Mouse (Mus musculus): ENCODE results near the gene Ensa. TPM values are rescaled to one million over a fixed set of nuclear protein-coding genes. Genes with fewer than 3 reads are reported as not detected.

Gene Ensa
- polyA plus RNA-seq, 1 experiment from 2014 or later: 97.2 TPM

DNA sequence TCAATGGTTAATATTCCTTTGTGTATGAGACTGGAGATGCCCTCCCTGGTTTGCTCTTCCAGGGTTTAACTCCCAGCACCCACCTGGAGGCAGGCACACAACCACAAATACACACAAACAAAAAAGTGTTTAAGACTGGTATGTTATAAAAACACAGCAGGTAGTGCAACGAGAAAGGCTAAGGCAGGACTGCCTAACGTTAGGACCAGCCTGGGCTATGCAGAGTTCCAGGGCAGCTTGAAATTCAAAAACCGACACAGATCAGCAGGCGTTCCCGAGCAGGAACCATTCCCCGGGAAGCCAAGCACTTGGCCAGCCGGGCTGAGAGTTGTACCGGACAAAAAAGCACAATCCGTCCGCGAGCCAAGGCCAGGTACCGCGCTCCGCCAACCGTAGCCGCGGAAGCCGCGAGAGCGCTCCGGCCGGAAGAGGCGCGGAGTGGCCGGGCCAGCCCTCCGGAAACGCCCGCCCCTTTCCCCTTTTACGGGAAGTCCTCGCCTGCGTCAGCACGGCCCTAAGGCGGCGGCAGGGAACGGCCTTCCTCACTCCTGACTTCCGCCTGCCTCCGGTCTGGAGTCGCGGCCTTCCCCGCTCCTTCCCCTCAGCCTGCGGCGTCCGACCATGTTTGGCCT lies 33.6 kb downstream of the Ensa start, which contains the start of gene Mcl1:
TSS of gene Mcl1 (plus strand) at position 553 of the 632 bp plus-strand sequence.
- DNase-seq (ENCODE audit: low spot score): peak; percentile 97
- WGBS: under 1% methylated on average over 40 of the region's 43 CpGs
- Histone ChIP-seq H3K4me2 (ENCODE audit: low read length) (peak within 1 kb of the TSS; percentile 84), H3K27ac (ENCODE audit: low read depth, low read length) (peak within 1 kb of the TSS; percentile 97), H3K27me3 (replicated peaks; ENCODE audit: control insufficient read depth, insufficient read depth, low read length) (no peaks in the 10 kb centered on the region), H3K4me3 (ENCODE audit: low read depth, low read length) (peak within 1 kb of the TSS; percentile 99), H3K4me1 (ENCODE audit: control insufficient read depth, insufficient read depth, low read length) (peaks cover 25% of the 10 kb centered on the region), H3K36me3 (ENCODE audit: control insufficient read depth, insufficient read depth, low read length) (peaks cover 30% of the 10 kb centered on the region), H3K9me3 (replicated peaks; ENCODE audit: control insufficient read depth, low read length) (no peaks in the 10 kb centered on the region), H3K9ac (ENCODE audit: low read length) (peak within 1 kb of the TSS; percentile 99)
- ATAC-seq: peak; percentile 98

DNA sequence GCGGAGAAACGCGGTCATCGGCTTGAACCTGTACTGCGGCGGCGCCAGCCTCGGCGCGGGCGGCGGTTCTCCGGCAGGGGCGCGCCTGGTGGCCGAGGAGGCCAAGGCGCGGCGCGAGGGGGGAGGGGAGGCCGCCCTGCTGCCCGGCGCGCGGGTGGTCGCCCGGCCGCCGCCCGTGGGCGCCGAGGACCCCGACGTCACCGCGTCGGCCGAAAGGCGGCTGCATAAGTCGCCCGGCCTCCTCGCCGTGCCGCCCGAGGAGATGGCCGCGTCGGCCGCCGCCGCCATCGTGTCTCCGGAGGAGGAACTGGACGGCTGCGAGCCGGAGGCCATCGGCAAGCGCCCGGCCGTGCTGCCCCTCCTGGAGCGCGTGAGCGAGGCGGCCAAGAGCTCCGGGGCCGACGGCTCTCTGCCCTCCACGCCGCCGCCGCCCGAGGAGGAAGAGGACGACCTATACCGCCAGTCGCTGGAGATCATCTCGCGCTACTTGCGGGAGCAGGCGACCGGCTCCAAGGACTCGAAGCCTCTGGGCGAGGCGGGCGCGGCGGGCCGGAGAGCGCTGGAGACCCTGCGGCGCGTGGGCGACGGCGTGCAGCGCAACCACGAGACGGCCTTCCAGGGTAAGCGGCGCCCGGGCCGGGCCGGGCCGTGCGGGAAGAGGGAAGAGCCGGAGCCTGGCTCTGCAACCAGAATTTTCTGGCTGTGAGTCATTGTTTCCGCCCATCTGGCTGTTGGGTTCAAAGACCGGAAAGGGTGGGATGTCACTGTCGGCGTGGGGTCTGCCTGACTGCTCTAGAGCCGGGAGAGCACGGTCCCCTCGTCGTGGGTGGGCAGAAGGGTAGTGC lies 34.3 kb downstream of the Ensa start:
- under 1% methylated on average over 90 of the region's 113 CpGs for WGBS
- Histone ChIP-seq H3K36me3 (ENCODE audit: control insufficient read depth, insufficient read depth, low read length) (peaks cover 37% of the 10 kb centered on the region), H3K9me3 (replicated peaks; ENCODE audit: control insufficient read depth, low read length) (no peaks in the 10 kb centered on the region), H3K4me1 (ENCODE audit: control insufficient read depth, insufficient read depth, low read length) (peaks cover 25% of the 10 kb centered on the region), H3K27me3 (replicated peaks; ENCODE audit: control insufficient read depth, insufficient read depth, low read length) (no peaks in the 10 kb centered on the region), H3K4me2 (ENCODE audit: low read length) (peak overlapping the region; percentile 84), H3K9ac (ENCODE audit: low read length) (peak overlapping the region; percentile 99), H3K4me3 (ENCODE audit: low read depth, low read length) (peak overlapping the region; percentile 99), H3K27ac (ENCODE audit: low read depth, low read length) (peak overlapping the region; percentile 97)
- peak; percentile 79 for DNase-seq (ENCODE audit: low spot score)
- ATAC-seq: peak; percentile 71

DNA sequence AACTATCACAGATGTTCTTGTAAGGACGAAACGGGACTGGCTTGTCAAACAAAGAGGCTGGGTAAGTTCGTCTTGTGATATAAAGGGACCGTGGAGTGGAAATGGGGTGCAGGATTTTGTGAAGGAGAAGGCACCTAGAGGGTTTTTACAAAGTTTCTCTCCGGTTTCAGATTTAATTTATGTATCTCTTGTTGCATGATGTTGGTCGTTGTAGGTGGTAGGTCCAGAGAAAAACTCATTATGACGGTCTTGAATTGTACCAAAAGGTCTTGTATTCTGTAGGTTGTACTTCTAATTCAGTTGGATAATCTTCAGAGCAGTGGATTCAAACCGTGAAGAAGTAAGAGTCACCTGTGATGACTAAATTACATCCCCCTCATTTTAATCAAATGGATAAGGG lies 35.2 kb downstream of the Ensa start:
- H3K9me3 ChIP-seq (replicated peaks; ENCODE audit: control insufficient read depth, low read length): no peaks in the 10 kb centered on the region
- peaks cover 25% of the 10 kb centered on the region for H3K4me1 ChIP-seq (ENCODE audit: control insufficient read depth, insufficient read depth, low read length)
- peak overlapping the region; percentile 84 for H3K4me2 ChIP-seq (ENCODE audit: low read length)
- DNase-seq (ENCODE audit: low spot score) (no peak), ATAC-seq (no peak)
- H3K27ac ChIP-seq (ENCODE audit: low read depth, low read length): peak overlapping the region; percentile 97
- peak overlapping the region; percentile 99 for H3K4me3 ChIP-seq (ENCODE audit: low read depth, low read length)
- no peaks in the 10 kb centered on the region for H3K27me3 ChIP-seq (replicated peaks; ENCODE audit: control insufficient read depth, insufficient read depth, low read length)
- peaks cover 44% of the 10 kb centered on the region for H3K36me3 ChIP-seq (ENCODE audit: control insufficient read depth, insufficient read depth, low read length)
- 2% methylated on average over 8 of the region's 8 CpGs for WGBS
- H3K9ac ChIP-seq (ENCODE audit: low read length): peak overlapping the region; percentile 99

GRCm38 (mm10) chr3:95660788-95661478 lies 36.1 kb downstream of the Ensa start:
- DNase-seq (ENCODE audit: low spot score) (no peak), ATAC-seq (no peak)
- Histone ChIP-seq H3K9me3 (replicated peaks; ENCODE audit: control insufficient read depth, low read length) (no peaks in the 10 kb centered on the region), H3K27me3 (replicated peaks; ENCODE audit: control insufficient read depth, insufficient read depth, low read length) (no peaks in the 10 kb centered on the region), H3K4me1 (ENCODE audit: control insufficient read depth, insufficient read depth, low read length) (peaks cover 25% of the 10 kb centered on the region), H3K4me2 (ENCODE audit: low read length) (peak overlapping the region; percentile 84), H3K27ac (ENCODE audit: low read depth, low read length) (no peak overlapping the region), H3K4me3 (ENCODE audit: low read depth, low read length) (peak overlapping the region; percentile 99), H3K9ac (ENCODE audit: low read length) (peak overlapping the region; percentile 99), H3K36me3 (ENCODE audit: control insufficient read depth, insufficient read depth, low read length) (peaks cover 51% of the 10 kb centered on the region)
- 43% methylated on average over 2 of the region's 2 CpGs for WGBS

DNA sequence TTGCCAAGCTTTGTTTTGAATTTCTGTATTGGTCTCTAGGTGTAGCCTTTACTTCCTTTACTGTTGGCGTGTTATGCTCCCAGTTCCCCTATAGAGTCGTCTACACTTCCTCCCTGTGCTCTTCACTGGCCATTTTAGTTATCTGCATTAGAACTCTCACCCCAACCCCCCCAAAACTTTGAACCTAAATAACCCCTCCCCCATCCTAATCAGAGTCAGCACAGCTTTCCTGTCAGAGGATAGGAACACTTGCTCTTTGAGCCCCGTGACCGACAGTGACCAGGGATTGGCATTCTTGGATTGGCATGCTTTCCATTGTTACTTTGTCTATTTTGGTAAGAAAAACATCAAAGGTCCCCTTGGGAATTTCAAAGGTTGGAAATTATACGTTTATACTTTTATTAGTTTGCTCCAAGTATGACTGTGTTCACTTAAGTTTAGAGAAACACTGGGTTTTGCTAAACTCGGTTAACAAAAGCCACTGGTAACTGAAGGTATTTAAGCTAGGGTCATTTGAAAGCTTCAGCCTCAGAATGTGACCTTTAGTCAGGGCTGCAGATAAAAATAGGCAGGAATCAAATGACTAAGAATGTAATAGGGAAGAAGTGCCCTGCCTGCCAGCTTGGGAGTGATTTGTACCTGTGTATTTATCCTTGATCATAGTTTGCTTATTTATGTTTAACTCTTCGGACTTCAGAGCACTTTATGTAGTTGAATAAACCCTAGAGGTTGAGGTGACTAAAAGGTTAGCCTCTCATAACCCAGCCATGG lies 37.3 kb downstream of the Ensa start:
- no peak overlapping the region for H3K4me3 ChIP-seq (ENCODE audit: low read depth, low read length)
- H3K9me3 ChIP-seq (replicated peaks; ENCODE audit: control insufficient read depth, low read length): no peaks in the 10 kb centered on the region
- H3K27me3 ChIP-seq (replicated peaks; ENCODE audit: control insufficient read depth, insufficient read depth, low read length): no peaks in the 10 kb centered on the region
- WGBS: 77% methylated on average over 7 of the region's 7 CpGs
- ATAC-seq: no peak
- H3K9ac ChIP-seq (ENCODE audit: low read length): no peak overlapping the region
- no peak overlapping the region for H3K27ac ChIP-seq (ENCODE audit: low read depth, low read length)
- no peak for DNase-seq (ENCODE audit: low spot score)
- H3K36me3 ChIP-seq (ENCODE audit: control insufficient read depth, insufficient read depth, low read length): peaks cover 58% of the 10 kb centered on the region
- peaks cover 25% of the 10 kb centered on the region for H3K4me1 ChIP-seq (ENCODE audit: control insufficient read depth, insufficient read depth, low read length)
- peak overlapping the region; percentile 84; the same call in 1 of the 2 replicates for H3K4me2 ChIP-seq (ENCODE audit: low read length)

DNA sequence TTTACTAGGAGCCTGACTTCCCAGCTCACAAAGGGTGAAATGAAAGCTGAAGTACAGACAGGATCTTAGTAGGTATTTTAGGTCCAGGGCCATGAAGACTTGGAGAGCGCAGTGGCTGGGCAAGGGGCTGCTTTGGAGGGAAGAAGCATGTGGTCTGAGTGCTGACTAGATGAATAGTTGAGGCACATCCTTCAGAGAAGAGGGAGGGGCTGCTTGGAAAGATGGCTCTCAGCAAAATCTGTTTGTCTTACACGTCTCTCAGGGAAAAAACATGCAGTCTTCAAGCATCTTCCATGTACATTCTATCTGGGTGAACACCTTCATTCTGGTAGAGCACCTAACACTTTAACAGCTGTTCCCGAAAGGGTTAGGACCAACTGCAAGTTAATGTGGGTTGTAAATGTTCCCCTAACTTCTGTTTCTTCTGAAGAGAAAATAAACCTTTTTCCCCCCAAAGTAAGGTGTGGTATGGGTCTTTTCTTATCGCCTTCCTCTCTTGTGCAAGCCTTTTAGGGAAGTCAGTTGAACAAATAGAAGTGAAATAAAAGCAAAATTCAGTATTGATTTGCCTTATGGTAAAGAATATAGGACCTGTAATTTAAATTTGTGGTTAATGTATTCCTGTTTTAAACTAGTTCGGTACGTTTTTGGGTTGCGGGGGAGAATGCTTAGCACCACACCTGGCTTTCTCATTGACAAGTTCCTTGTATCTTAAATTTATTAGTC lies 38.1 kb downstream of the Ensa start:
- H3K4me1 ChIP-seq (ENCODE audit: control insufficient read depth, insufficient read depth, low read length): peaks cover 29% of the 10 kb centered on the region
- H3K4me2 ChIP-seq (ENCODE audit: low read length): no peak overlapping the region
- 88% methylated on average over 7 of the region's 7 CpGs for WGBS

GRCm38 (mm10) chr3:95663486-95663885 lies 38.7 kb downstream of the Ensa start:
- Histone ChIP-seq H3K4me2 (ENCODE audit: low read length) (no peak overlapping the region), H3K27ac (ENCODE audit: low read depth, low read length) (no peak overlapping the region), H3K4me1 (ENCODE audit: control insufficient read depth, insufficient read depth, low read length) (peaks cover 31% of the 10 kb centered on the region), H3K4me3 (ENCODE audit: low read depth, low read length) (no peak overlapping the region), H3K9me3 (replicated peaks; ENCODE audit: control insufficient read depth, low read length) (no peaks in the 10 kb centered on the region), H3K27me3 (replicated peaks; ENCODE audit: control insufficient read depth, insufficient read depth, low read length) (no peaks in the 10 kb centered on the region), H3K9ac (ENCODE audit: low read length) (no peak overlapping the region), H3K36me3 (ENCODE audit: control insufficient read depth, insufficient read depth, low read length) (peaks cover 58% of the 10 kb centered on the region)
- ATAC-seq: no peak
- no peak for DNase-seq (ENCODE audit: low spot score)
- 88% methylated on average over 2 of the region's 2 CpGs for WGBS

More for the DNA sequence above, 38.1 kb downstream of the Ensa start:
- H3K27ac ChIP-seq (ENCODE audit: low read depth, low read length): no peak overlapping the region
- H3K36me3 ChIP-seq (ENCODE audit: control insufficient read depth, insufficient read depth, low read length): peaks cover 58% of the 10 kb centered on the region
- ATAC-seq (no peak), DNase-seq (ENCODE audit: low spot score) (no peak)
- no peak overlapping the region for H3K4me3 ChIP-seq (ENCODE audit: low read depth, low read length)
- no peaks in the 10 kb centered on the region for H3K27me3 ChIP-seq (replicated peaks; ENCODE audit: control insufficient read depth, insufficient read depth, low read length)
- H3K9me3 ChIP-seq (replicated peaks; ENCODE audit: control insufficient read depth, low read length): no peaks in the 10 kb centered on the region
- H3K9ac ChIP-seq (ENCODE audit: low read length): no peak overlapping the region

All from forebrain, embryonic 14.5 days (tissue).